Comparison of ENCODE assay signal across 10 mouse cellular contexts in genomic region chr4:119852483-119852882, GRCm38 (mm10).
A peak's percentile ranks its signal among the peaks of the same experiment; 100 is the strongest.
DNase-seq lines count a peak whose midpoint lies in the region; ATAC-seq and TF ChIP-seq lines count a peak whose summit lies in the region.
"Had no signal": no experiment of that assay in that cellular context is flagged by ENCODE, and none has a peak within 500 bp of the region (broad histone marks: within the 10 kb centered on the region; RNA-seq: fewer than 3 reads in every experiment).

No protein-coding gene starts in this region.

- peaks cover 7% of the 10 kb centered on the region; the same call in 1 of the 2 replicates for H3K4me1 ChIP-seq in limb, embryonic 14.5 days (ENCODE audit: control insufficient read depth, insufficient read depth, low read length)
- peaks cover 3% of the 10 kb centered on the region; the same call in 1 of the 2 replicates for H3K4me1 ChIP-seq in limb, embryonic 10.5 days
- H3K4me1 ChIP-seq in midbrain, postnatal 0 days (ENCODE audit: insufficient read depth, low read length) = no peaks in the 10 kb centered on the region
- H3K4me1 ChIP-seq: neural tube, embryonic 12.5 days had no signal

- TF ChIP-seq CTCF in midbrain, postnatal 0 days (IDR thresholded peaks at IDR 0.05) = no peak

- no peak for TF ChIP-seq POLR2A in limb, embryonic 14.5 days (IDR thresholded peaks at IDR 0.05; ENCODE audit: borderline replicate concordance, extremely low read depth, insufficient read depth, insufficient read length)

- H3K36me3 ChIP-seq in limb, embryonic 14.5 days (ENCODE audit: control insufficient read depth, insufficient read depth, low read length) = no peaks in the 10 kb centered on the region
- H3K36me3 ChIP-seq in limb, embryonic 10.5 days = no peaks in the 10 kb centered on the region
- no peaks in the 10 kb centered on the region for H3K36me3 ChIP-seq in midbrain, postnatal 0 days (ENCODE audit: insufficient read depth, low read length)
- H3K36me3 ChIP-seq: neural tube, embryonic 12.5 days had no signal

- 60% methylated on average over 8 of the region's 8 CpGs for WGBS in limb, embryonic 14.5 days
- 60% methylated on average over 8 of the region's 8 CpGs for WGBS in limb, embryonic 10.5 days
- 25% methylated on average over 8 of the region's 8 CpGs for WGBS in large intestine, adult 2 months
- WGBS in midbrain, postnatal 0 days = 75% methylated on average over 8 of the region's 8 CpGs

- no peak overlapping the region for H3K27ac ChIP-seq in limb, embryonic 14.5 days (replicated peaks; ENCODE audit: low read depth, low read length)
- no peak overlapping the region for H3K27ac ChIP-seq in limb, embryonic 10.5 days
- no peak overlapping the region for H3K27ac ChIP-seq in midbrain, postnatal 0 days (ENCODE audit: low read depth, low read length)
- H3K27ac ChIP-seq: neural tube, embryonic 12.5 days had no signal

- H3K4me2 ChIP-seq in limb, embryonic 14.5 days (replicated peaks; ENCODE audit: low read depth, low read length, severe bottlenecking) = no peak overlapping the region
- no peak overlapping the region for H3K4me2 ChIP-seq in midbrain, postnatal 0 days (ENCODE audit: low read depth, low read length, poor library complexity, severe bottlenecking)
- H3K4me2 ChIP-seq: neural tube, embryonic 12.5 days had no signal

- H3K27me3 ChIP-seq in limb, embryonic 14.5 days (ENCODE audit: control insufficient read depth, insufficient read depth, low read length) = no peaks in the 10 kb centered on the region
- no peaks in the 10 kb centered on the region for H3K27me3 ChIP-seq in limb, embryonic 10.5 days (ENCODE audit: low read depth, poor library complexity, severe bottlenecking)
- H3K27me3 ChIP-seq in midbrain, postnatal 0 days (ENCODE audit: insufficient read depth, low read length) = no peaks in the 10 kb centered on the region
- H3K27me3 ChIP-seq: neural tube, embryonic 12.5 days; Patski had no signal

- H3K9ac ChIP-seq in limb, embryonic 14.5 days (ENCODE audit: low read depth, low read length, severe bottlenecking) = no peak overlapping the region
- no peak overlapping the region for H3K9ac ChIP-seq in midbrain, postnatal 0 days (replicated peaks; ENCODE audit: low read length, poor library complexity, severe bottlenecking)
- H3K9ac ChIP-seq: neural tube, embryonic 12.5 days had no signal

- no peak for ATAC-seq in limb, embryonic 14.5 days (ENCODE audit: low FRiP score, low read depth)
- no peak for ATAC-seq in midbrain, postnatal 0 days (ENCODE audit: low FRiP score)
- ATAC-seq: Patski had no signal

- H3K9me3 ChIP-seq in limb, embryonic 14.5 days (ENCODE audit: control insufficient read depth, low read length) = no peaks in the 10 kb centered on the region
- H3K9me3 ChIP-seq in limb, embryonic 10.5 days (replicated peaks) = no peaks in the 10 kb centered on the region
- H3K9me3 ChIP-seq in midbrain, postnatal 0 days (ENCODE audit: low read length) = no peaks in the 10 kb centered on the region
- H3K9me3 ChIP-seq: neural tube, embryonic 12.5 days had no signal

- no peak overlapping the region for H3K4me3 ChIP-seq in limb, embryonic 14.5 days (replicated peaks; ENCODE audit: low read length)
- H3K4me3 ChIP-seq in limb, embryonic 10.5 days = no peak overlapping the region
- no peak overlapping the region for H3K4me3 ChIP-seq in midbrain, postnatal 0 days (ENCODE audit: low read depth, low read length)
- H3K4me3 ChIP-seq: neural tube, embryonic 12.5 days had no signal

- peak; percentile 11 for DNase-seq in limb, embryonic 14.5 days (ENCODE audit: low spot score)
- DNase-seq in limb, embryonic 10.5 days (ENCODE audit: low spot score) = no peak
- DNase-seq in gastrocnemius, adult 8-10 months (ENCODE audit: low spot score in 2 of 2) = peak; percentile 22 to 32
- DNase-seq in large intestine, adult 2 months (ENCODE audit: low read depth, low spot score) = peak; percentile 66
- DNase-seq in urinary bladder, postnatal 25 days (ENCODE audit: low spot score) = peak; percentile 63
- DNase-seq in midbrain, postnatal 0 days (ENCODE audit: low spot score) = no peak
- no peak for DNase-seq in left cerebral cortex, adult 11 months (ENCODE audit: low spot score)
- DNase-seq in retina, embryonic 14.5 days (ENCODE audit: low spot score) = no peak

Comparison
In these comparisons a context has a peak if more than half of its experiments do, and no peak if none do; other contexts are left out.
1. DNase-seq: peak in limb, embryonic 14.5 days (single experiment), gastrocnemius, adult 8-10 months (2 of 2), large intestine, adult 2 months (single experiment) and urinary bladder, postnatal 25 days (single experiment); none in limb, embryonic 10.5 days (single experiment), midbrain, postnatal 0 days (single experiment), left cerebral cortex, adult 11 months (single experiment) and retina, embryonic 14.5 days (single experiment).